Mouse (Mus musculus) limb, embryonic 15.5 days (tissue): Measurements from ENCODE around the gene Cttn. TPM values are rescaled to one million over a fixed set of nuclear protein-coding genes. Genes with fewer than 3 reads are reported as not detected.

Experiments
- ATAC-seq: fragments of 200-750 bp; cut with Nextera tagmentation; 2 replicates; pipeline ENCODE4 v1.8.0; 2017; ENCODE audit warnings: low read depth, moderate TSS enrichment; ENCODE audit not compliant: insufficient number of reproducible peaks, low FRiP score, low TSS enrichment
- H3K27ac ChIP-seq: fragments of 300-500 bp; sonication (generic); 2 replicates; pipeline ENCODE4 v1.5.1; 2015; ENCODE audit warnings: moderate library complexity, mild to moderate bottlenecking, inconsistent platforms
- H3K27me3 ChIP-seq: fragments of 300-500 bp; sonication (generic); 2 replicates; pipeline ENCODE4 v1.6.1; 2015; ENCODE audit warnings: inconsistent platforms
- H3K36me3 ChIP-seq: fragments of 300-500 bp; sonication (generic); 2 replicates; pipeline ENCODE4 v1.6.1; 2015; ENCODE audit warnings: inconsistent platforms
- H3K4me1 ChIP-seq: fragments of 300-500 bp; sonication (generic); 2 replicates; pipeline ENCODE4 v1.6.1; 2015; ENCODE audit warnings: inconsistent platforms
- H3K4me2 ChIP-seq: fragments of 300-500 bp; sonication (generic); 2 replicates; pipeline ENCODE4 v1.6.1; 2015; ENCODE audit warnings: mild to moderate bottlenecking, inconsistent platforms
- H3K4me3 ChIP-seq: fragments of 300-500 bp; sonication (generic); 2 replicates; pipeline ENCODE4 v1.5.1; 2015; ENCODE audit warnings: mild to moderate bottlenecking, inconsistent platforms
- H3K9ac ChIP-seq: fragments of 300-500 bp; sonication (generic); 2 replicates; pipeline ENCODE4 v1.6.1; 2015; ENCODE audit warnings: inconsistent platforms
- H3K9me3 ChIP-seq: fragments of 300-500 bp; sonication (generic); 2 replicates; pipeline ENCODE4 v1.6.1; 2016; ENCODE audit warnings: inconsistent platforms
- WGBS: fragments of 180-500 bp; shearing (Covaris S2); methylation state at CpG from one replicate; pipeline ENCODE4 v1.1.7; 2015; 5-methylcytosine and 5-hydroxymethylcytosine counted together
- polyA plus RNA-seq: library from polyadenylated mRNA; unstranded; fragments of >200 nt; fragmentation: Nextera tagmentation; extraction: Ambion mirVana; gene quantifications from 2 replicates; pipeline ENCODE4 v1.2.1, GENCODE M21; 2015

Gene Cttn
- polyA plus RNA-seq, 1 experiment from 2014 or later, result 183 TPM

DNA sequence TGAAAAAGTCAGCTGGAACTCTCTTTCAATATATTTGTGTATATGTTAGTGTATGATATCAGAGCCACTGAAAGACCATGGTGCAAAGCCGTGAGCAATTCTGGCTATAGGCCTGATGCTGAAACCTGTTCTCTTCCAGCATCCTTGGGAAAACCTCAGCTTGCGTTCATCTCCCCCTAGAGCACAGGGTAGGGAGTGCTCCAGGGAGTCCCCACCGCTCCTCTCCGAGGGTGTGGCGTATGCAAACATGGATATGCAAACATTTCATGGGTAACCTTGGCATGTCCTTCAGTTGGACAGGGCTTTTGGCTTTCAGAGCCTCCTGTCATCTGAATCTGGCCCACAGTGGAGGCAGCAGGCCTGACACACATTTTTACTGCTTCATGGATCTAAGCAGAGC, 56.2 kb downstream of the Cttn start:
- Histone ChIP-seq H3K4me1 (peaks cover 26% of the 10 kb centered on the region), H3K4me3 (no peak overlapping the region), H3K9me3 (no peaks in the 10 kb centered on the region), H3K27ac (no peak overlapping the region), H3K4me2 (no peak overlapping the region), H3K27me3 (0 out of 2 replicates have a peak, but pooled peaks cover 6% of the 10 kb centered on the region), H3K9ac (no peak overlapping the region), H3K36me3 (no peaks in the 10 kb centered on the region)
- no peak for ATAC-seq
- WGBS, result 84% methylated on average over 5 of the region's 5 CpGs

DNA sequence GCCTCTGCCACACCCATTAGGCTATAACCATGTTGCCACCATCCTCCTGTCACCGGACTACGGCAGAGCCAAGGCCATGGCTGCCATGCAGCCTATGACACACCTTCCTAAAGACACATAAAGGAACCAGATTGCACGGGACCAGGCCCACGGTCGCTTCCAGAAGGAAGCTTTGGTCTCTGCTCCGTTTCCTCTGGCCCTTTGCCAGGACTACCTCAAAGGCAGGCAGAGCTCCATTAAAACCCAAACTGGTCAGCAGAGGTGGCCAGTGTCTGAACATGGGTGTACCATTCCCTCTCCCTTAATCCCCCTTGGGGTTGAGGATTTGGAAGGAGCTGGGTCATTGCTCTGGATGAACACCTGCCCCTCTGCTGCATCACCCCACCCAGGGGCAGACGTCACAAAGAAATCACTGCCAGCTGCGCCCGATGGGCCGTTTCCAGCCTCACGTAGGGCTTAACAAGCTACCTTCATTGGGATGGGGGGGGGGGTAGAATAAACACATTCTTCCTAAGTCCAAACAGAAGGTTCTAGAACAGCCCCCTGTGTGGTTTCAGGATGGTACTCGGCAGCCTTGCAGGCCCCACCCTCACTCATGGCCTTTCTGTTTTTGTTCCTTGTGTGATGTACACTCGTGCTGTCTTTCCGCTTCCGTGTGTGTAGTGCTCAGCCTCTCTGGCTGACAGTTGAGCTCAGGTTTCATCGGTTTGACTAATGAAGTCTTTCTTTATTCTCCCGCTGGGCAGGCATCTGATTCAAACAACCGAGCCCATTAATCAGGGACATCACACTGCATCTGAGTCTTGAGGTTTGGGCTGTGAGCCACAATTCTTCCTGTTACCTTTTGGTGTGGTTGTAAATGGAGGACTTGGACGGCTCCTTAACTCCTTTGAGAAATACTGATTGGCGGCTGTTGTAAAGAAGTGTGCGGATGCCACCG, 58.6 kb downstream of the Cttn start:
- no peak overlapping the region for H3K27ac ChIP-seq
- no peak overlapping the region for H3K4me2 ChIP-seq
- no peaks in the 10 kb centered on the region for H3K9me3 ChIP-seq
- H3K27me3 ChIP-seq, result 0 out of 2 replicates have a peak, but pooled peaks cover 6% of the 10 kb centered on the region
- WGBS, result 28% methylated on average over 22 of the region's 22 CpGs
- ATAC-seq, result no peak
- H3K9ac ChIP-seq, result no peak overlapping the region
- H3K36me3 ChIP-seq, result no peaks in the 10 kb centered on the region
- H3K4me3 ChIP-seq, result no peak overlapping the region
- H3K4me1 ChIP-seq, result peaks cover 16% of the 10 kb centered on the region

DNA sequence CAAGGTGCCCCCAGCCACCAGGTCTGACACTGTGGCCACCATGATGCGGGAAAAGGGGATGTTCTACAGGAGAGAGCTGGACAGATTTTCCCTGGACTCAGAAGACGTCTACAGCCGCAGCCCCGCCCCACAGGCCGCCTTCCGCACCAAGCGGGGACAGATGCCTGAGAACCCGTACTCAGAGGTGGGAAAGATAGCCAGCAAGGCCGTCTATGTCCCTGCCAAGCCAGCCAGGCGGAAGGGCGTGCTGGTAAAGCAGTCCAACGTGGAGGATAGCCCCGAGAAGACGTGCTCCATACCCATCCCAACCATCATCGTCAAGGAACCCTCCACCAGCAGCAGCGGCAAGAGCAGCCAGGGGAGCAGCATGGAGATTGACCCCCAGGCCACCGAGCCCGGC, 61.1 kb downstream of the Cttn start:
- no peak overlapping the region for H3K4me2 ChIP-seq
- ATAC-seq, result no peak
- 0 out of 2 replicates have a peak, but pooled peaks cover 1% of the 10 kb centered on the region for H3K27me3 ChIP-seq
- 76% methylated on average over 18 of the region's 18 CpGs for WGBS
- no peak overlapping the region for H3K27ac ChIP-seq
- H3K4me1 ChIP-seq, result peaks cover 16% of the 10 kb centered on the region
- no peak overlapping the region for H3K9ac ChIP-seq
- H3K4me3 ChIP-seq, result no peak overlapping the region
- H3K36me3 ChIP-seq, result no peaks in the 10 kb centered on the region
- H3K9me3 ChIP-seq, result no peaks in the 10 kb centered on the region

DNA sequence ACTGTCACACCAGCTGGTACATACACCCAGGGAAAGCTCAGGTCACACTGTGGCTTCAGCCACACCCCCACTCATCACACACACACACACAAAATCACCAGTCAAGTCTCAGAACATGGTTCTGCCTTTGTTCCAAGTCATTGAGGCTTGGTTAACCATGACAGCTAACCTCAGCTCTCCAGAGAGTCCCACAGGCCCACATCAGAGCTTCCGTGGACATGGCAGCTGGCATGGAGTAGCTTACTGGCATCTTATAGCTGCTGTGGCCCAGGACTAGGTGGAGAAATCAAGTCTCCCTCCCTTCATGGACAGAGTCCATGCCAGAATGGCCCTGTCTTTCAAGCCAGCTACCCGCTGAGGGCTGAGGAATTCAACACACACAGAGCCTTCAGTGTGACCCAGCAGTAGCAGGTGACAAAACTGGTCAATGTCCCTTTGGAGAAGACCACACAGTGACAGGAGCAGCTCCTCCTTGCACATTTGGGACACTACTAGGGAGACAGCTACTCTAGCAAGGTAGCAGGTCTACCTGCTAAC, 62.3 kb downstream of the Cttn start:
- WGBS, result 83% methylated on average over 2 of the region's 2 CpGs
- Histone ChIP-seq H3K27ac (no peak overlapping the region), H3K4me1 (peaks cover 14% of the 10 kb centered on the region), H3K36me3 (no peaks in the 10 kb centered on the region), H3K9ac (no peak overlapping the region), H3K27me3 (no peaks in the 10 kb centered on the region), H3K4me2 (no peak overlapping the region), H3K4me3 (no peak overlapping the region), H3K9me3 (no peaks in the 10 kb centered on the region)
- ATAC-seq, result no peak

DNA sequence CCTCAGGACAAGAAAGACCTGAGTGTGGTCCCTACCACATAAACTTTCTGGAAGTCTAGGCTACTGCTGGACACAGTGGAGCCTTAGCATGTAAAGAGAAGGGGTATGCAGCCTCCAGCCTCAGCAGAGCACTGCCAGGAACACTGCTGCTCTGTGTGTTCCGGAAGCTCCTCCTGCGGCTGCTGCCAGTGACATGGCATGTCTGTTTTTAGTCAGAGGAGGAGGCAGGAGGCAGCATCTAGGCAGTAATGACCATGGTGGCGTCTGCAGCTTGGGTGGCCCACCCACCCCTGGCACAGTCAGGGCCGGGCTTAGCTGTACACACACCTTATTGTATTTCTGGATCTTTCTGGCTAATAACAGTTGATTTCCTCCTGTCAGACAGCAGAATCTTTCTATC, 63.1 kb downstream of the Cttn start:
- H3K27ac ChIP-seq, result no peak overlapping the region
- no peak overlapping the region for H3K4me2 ChIP-seq
- H3K27me3 ChIP-seq, result no peaks in the 10 kb centered on the region
- WGBS, result 36% methylated on average over 4 of the region's 4 CpGs
- no peaks in the 10 kb centered on the region for H3K9me3 ChIP-seq
- no peaks in the 10 kb centered on the region for H3K36me3 ChIP-seq
- peaks cover 10% of the 10 kb centered on the region for H3K4me1 ChIP-seq
- 0 out of 2 replicates have a peak, but pooled peaks have one; percentile 37 for ATAC-seq
- no peak overlapping the region for H3K4me3 ChIP-seq
- no peak overlapping the region for H3K9ac ChIP-seq

DNA sequence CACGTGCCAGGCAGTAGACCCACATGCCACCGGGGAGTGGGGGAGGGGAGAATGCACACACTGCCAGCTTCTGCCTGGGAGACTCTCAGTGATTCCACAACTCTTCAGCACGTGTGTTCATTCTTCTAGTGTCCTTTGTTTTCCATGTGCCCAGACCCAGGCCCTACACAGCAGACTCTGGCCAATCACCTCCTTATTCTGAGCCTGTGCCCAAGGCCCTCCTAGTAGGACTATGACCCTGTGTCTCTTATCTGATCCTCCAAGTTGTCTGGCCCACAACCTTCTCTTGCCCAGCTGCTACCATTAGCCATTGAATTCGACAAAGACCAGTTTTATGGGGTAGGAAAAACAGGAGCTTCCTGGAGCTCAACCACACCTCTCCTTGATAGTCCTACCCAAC, 68.3 kb downstream of the Cttn start:
- WGBS, result 63% methylated on average over 4 of the region's 4 CpGs
- Histone ChIP-seq H3K27me3 (no peaks in the 10 kb centered on the region), H3K36me3 (no peaks in the 10 kb centered on the region), H3K4me1 (no peaks in the 10 kb centered on the region), H3K9me3 (no peaks in the 10 kb centered on the region), H3K4me3 (no peak overlapping the region), H3K4me2 (no peak overlapping the region), H3K9ac (no peak overlapping the region), H3K27ac (no peak overlapping the region)
- ATAC-seq, result no peak

DNA sequence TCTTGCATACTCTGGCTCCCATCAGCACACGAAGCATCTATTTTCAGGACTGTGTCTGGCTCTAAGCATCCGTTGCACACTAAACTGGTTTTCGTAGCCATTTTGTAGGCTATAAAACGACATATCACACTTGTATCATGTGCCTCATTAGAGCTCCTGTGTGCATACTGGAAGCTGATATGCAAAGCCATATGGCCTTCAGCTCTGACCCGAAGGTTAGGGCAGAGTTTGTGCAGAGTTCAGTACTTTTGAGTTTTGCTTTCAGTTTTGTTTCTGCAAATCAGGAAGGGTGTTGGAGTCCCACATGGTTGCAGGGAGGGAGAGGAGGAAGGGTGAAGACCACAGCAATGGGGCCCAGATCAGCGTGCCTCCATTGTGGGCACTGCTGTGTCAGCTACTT, 79.1 kb downstream of the Cttn start:
- Histone ChIP-seq H3K27ac (no peak overlapping the region), H3K27me3 (no peaks in the 10 kb centered on the region), H3K9ac (no peak overlapping the region), H3K36me3 (no peaks in the 10 kb centered on the region), H3K4me3 (no peak overlapping the region), H3K9me3 (no peaks in the 10 kb centered on the region), H3K4me1 (no peaks in the 10 kb centered on the region), H3K4me2 (no peak overlapping the region)
- 69% methylated on average over 6 of the region's 6 CpGs for WGBS
- ATAC-seq, result no peak

DNA sequence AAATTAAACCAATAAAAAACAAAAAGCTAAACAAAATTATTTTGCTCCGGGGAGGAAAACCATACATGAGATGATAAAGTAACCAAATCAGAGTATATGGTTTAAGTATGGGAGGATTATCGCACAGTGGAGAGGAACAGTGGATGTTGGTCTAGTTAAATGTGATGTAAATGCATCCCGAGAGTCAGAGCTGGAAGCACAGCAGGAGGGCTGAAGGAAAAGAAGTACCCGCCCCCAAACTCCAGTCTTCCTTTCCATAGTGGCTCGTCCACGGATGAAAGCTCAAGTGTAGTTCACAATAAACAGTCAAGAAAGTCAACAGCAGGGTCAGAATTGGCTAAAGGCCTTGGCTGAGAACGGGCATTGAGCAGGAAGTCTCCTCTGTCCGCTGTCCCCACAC, 80.1 kb downstream of the Cttn start:
- H3K27me3 ChIP-seq, result no peaks in the 10 kb centered on the region
- H3K4me3 ChIP-seq, result no peak overlapping the region
- ATAC-seq, result no peak
- no peak overlapping the region for H3K27ac ChIP-seq
- no peaks in the 10 kb centered on the region for H3K4me1 ChIP-seq
- no peak overlapping the region for H3K9ac ChIP-seq
- no peak overlapping the region for H3K4me2 ChIP-seq
- no peaks in the 10 kb centered on the region for H3K9me3 ChIP-seq
- H3K36me3 ChIP-seq, result no peaks in the 10 kb centered on the region
- 59% methylated on average over 8 of the region's 8 CpGs for WGBS

DNA sequence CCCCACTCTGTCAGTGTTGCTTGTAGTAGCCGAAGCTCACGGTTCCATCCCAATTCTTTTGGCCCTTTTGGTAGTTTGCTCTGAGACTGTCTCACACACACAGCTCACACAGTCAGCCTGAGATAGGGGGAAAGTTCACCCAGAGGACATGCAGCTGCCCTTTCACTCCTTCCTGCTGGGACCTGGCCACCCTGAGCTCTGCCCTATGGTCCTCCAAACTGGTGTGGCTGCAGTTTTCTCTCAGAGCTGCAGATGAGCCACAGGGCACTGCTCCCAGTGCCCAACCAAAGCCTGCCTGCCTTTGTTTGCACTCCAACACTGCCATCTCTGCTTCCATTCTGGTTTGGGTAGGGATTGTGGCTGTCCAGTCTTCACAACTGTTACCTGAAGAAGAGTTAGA, 81.1 kb downstream of the Cttn start:
- Histone ChIP-seq H3K4me1 (no peaks in the 10 kb centered on the region), H3K9me3 (no peaks in the 10 kb centered on the region), H3K27ac (no peak overlapping the region), H3K4me2 (no peak overlapping the region), H3K4me3 (no peak overlapping the region), H3K9ac (no peak overlapping the region), H3K36me3 (no peaks in the 10 kb centered on the region), H3K27me3 (no peaks in the 10 kb centered on the region)
- ATAC-seq, result no peak
- WGBS, result 84% methylated on average over 2 of the region's 2 CpGs

DNA sequence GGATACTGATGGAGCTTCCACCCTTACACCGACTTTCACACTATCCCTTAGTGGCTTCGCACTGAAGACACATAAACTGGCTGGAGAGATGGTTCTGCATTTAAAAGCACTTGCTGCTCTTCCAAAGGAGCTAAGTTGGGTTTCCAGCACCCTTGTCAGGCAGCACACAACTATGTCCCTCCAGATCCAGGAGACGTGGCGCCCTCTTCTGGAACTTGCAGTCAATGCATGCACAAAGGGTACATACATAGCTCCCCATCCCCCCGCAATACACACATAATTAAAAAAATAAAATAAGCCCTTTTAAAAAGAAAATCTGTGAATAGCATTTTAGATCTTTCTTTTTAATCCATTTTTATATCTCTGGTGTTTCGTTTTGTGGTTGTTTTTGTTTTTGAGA, 83.3 kb downstream of the Cttn start:
- Histone ChIP-seq H3K9ac (no peak overlapping the region), H3K9me3 (no peaks in the 10 kb centered on the region), H3K4me2 (no peak overlapping the region), H3K27me3 (no peaks in the 10 kb centered on the region), H3K4me1 (no peaks in the 10 kb centered on the region), H3K27ac (no peak overlapping the region), H3K4me3 (no peak overlapping the region), H3K36me3 (no peaks in the 10 kb centered on the region)
- no peak for ATAC-seq
- 91% methylated on average over 6 of the region's 6 CpGs for WGBS
